Mouse (Mus musculus): ENCODE measurements around the gene Dhx9. TPM values are rescaled to one million over a fixed set of nuclear protein-coding genes. Genes with fewer than 3 reads are reported as not detected.
"Not testable (repeated sequence)": the region's sequence is repeated elsewhere in the genome, so short reads cannot be mapped to it uniquely, and the experiment has no call there.

Gene Dhx9
- polyA plus RNA-seq, 1 experiment from 2014 or later = 18.1 TPM

- not testable (repeated sequence) for H3K36me3 ChIP-seq; H3K27me3 ChIP-seq; H3K4me2 ChIP-seq; H3K4me3 ChIP-seq; ATAC-seq (replicated peaks; ENCODE audit: insufficient number of reproducible peaks, insufficient read depth, low FRiP score, low read depth); H3K9me3 ChIP-seq (replicated peaks); H3K9ac ChIP-seq; H3K4me1 ChIP-seq (replicated peaks); H3K27ac ChIP-seq
- 81% methylated on average over 3 of the region's 3 CpGs for WGBS
These were observed 71.1 kb downstream of the Dhx9 start for GRCm38 (mm10) chr1:153416271-153416832.

- not testable (repeated sequence) for H3K27me3 ChIP-seq; ATAC-seq (replicated peaks; ENCODE audit: insufficient number of reproducible peaks, insufficient read depth, low FRiP score, low read depth); H3K9me3 ChIP-seq (replicated peaks)
These were observed 71.7 kb downstream of the Dhx9 start for GRCm38 (mm10) chr1:153415742-153416141.

GRCm38 (mm10) chr1:153414962-153415361 lies 72.5 kb downstream of the Dhx9 start:
- Histone ChIP-seq H3K4me1 (replicated peaks) (no peaks in the 10 kb centered on the region), H3K36me3 (no peaks in the 10 kb centered on the region), H3K27ac (no peak overlapping the region), H3K4me3 (no peak overlapping the region), H3K9me3 (replicated peaks) (no peaks in the 10 kb centered on the region), H3K27me3 (no peaks in the 10 kb centered on the region), H3K9ac (no peak overlapping the region), H3K4me2 (no peak overlapping the region)
- no peak for ATAC-seq (replicated peaks; ENCODE audit: insufficient number of reproducible peaks, insufficient read depth, low FRiP score, low read depth)
- 84% methylated on average over 4 of the region's 4 CpGs for WGBS

More at GRCm38 (mm10) chr1:153415742-153416141, 71.7 kb downstream of the Dhx9 start:
- H3K4me3 ChIP-seq; H3K36me3 ChIP-seq; H3K27ac ChIP-seq; H3K9ac ChIP-seq; H3K4me1 ChIP-seq (replicated peaks); H3K4me2 ChIP-seq: not testable (repeated sequence)
- WGBS = 72% methylated on average over 2 of the region's 5 CpGs

- H3K4me3 ChIP-seq; H3K27ac ChIP-seq; H3K4me1 ChIP-seq (replicated peaks); H3K4me2 ChIP-seq; H3K9ac ChIP-seq; H3K27me3 ChIP-seq; H3K9me3 ChIP-seq (replicated peaks); ATAC-seq (replicated peaks; ENCODE audit: insufficient number of reproducible peaks, insufficient read depth, low FRiP score, low read depth); H3K36me3 ChIP-seq: not testable (repeated sequence)
- 76% methylated on average over 24 of the region's 24 CpGs for WGBS
These were observed 73.2 kb downstream of the Dhx9 start for GRCm38 (mm10) chr1:153414114-153414723.

- H3K9ac ChIP-seq; H3K9me3 ChIP-seq (replicated peaks); H3K27me3 ChIP-seq; H3K4me1 ChIP-seq (replicated peaks); ATAC-seq (replicated peaks; ENCODE audit: insufficient number of reproducible peaks, insufficient read depth, low FRiP score, low read depth); H3K27ac ChIP-seq; H3K36me3 ChIP-seq; H3K4me2 ChIP-seq: not testable (repeated sequence)
- H3K4me3 ChIP-seq = 0 out of 2 replicates have a peak overlapping the region, but pooled peaks have one; percentile 11
- WGBS = 77% methylated on average over 13 of the region's 13 CpGs
These were observed 74.0 kb downstream of the Dhx9 start for GRCm38 (mm10) chr1:153413397-153414020.

- not testable (repeated sequence) for H3K4me1 ChIP-seq (replicated peaks); H3K9ac ChIP-seq; H3K27ac ChIP-seq; H3K36me3 ChIP-seq; H3K27me3 ChIP-seq; ATAC-seq (replicated peaks; ENCODE audit: insufficient number of reproducible peaks, insufficient read depth, low FRiP score, low read depth); H3K4me2 ChIP-seq; H3K9me3 ChIP-seq (replicated peaks)
- 80% methylated on average over 3 of the region's 4 CpGs for WGBS
- H3K4me3 ChIP-seq = 0 out of 2 replicates have a peak overlapping the region, but pooled peaks have one; percentile 11
These were observed 74.6 kb downstream of the Dhx9 start for GRCm38 (mm10) chr1:153412663-153413396.

- Histone ChIP-seq H3K27me3 (no peaks in the 10 kb centered on the region), H3K27ac (no peak overlapping the region), H3K36me3 (no peaks in the 10 kb centered on the region), H3K4me1 (replicated peaks) (no peaks in the 10 kb centered on the region), H3K4me2 (no peak overlapping the region), H3K9ac (no peak overlapping the region), H3K9me3 (replicated peaks) (no peaks in the 10 kb centered on the region), H3K4me3 (no peak overlapping the region)
- 87% methylated on average over 6 of the region's 6 CpGs for WGBS
- no peak for ATAC-seq (replicated peaks; ENCODE audit: insufficient number of reproducible peaks, insufficient read depth, low FRiP score, low read depth)
These were observed 75.7 kb downstream of the Dhx9 start for GRCm38 (mm10) chr1:153411723-153412122.

GRCm38 (mm10) chr1:153410915-153411314 lies 76.5 kb downstream of the Dhx9 start:
- not testable (repeated sequence) for ATAC-seq (replicated peaks; ENCODE audit: insufficient number of reproducible peaks, insufficient read depth, low FRiP score, low read depth); H3K4me2 ChIP-seq; H3K9ac ChIP-seq; H3K36me3 ChIP-seq; H3K27ac ChIP-seq; H3K9me3 ChIP-seq (replicated peaks); H3K4me1 ChIP-seq (replicated peaks); H3K27me3 ChIP-seq; H3K4me3 ChIP-seq
- 83% methylated on average over 2 of the region's 4 CpGs for WGBS

- H3K4me2 ChIP-seq; H3K4me1 ChIP-seq (replicated peaks); H3K27ac ChIP-seq; H3K27me3 ChIP-seq; H3K9ac ChIP-seq; H3K9me3 ChIP-seq (replicated peaks); ATAC-seq (replicated peaks; ENCODE audit: insufficient number of reproducible peaks, insufficient read depth, low FRiP score, low read depth); H3K36me3 ChIP-seq; H3K4me3 ChIP-seq: not testable (repeated sequence)
- 67% methylated on average over 5 of the region's 5 CpGs for WGBS
These were observed 79.2 kb downstream of the Dhx9 start for GRCm38 (mm10) chr1:153408296-153408695.

- ATAC-seq (replicated peaks; ENCODE audit: insufficient number of reproducible peaks, insufficient read depth, low FRiP score, low read depth); H3K4me2 ChIP-seq; H3K36me3 ChIP-seq; H3K27ac ChIP-seq; H3K9ac ChIP-seq; H3K4me1 ChIP-seq (replicated peaks); H3K9me3 ChIP-seq (replicated peaks); H3K27me3 ChIP-seq; H3K4me3 ChIP-seq: not testable (repeated sequence)
- 81% methylated on average over 11 of the region's 11 CpGs for WGBS
These were observed 79.8 kb downstream of the Dhx9 start for GRCm38 (mm10) chr1:153407641-153408040.
